Mouse (Mus musculus): Measurements from ENCODE around the gene Erf.

- no peak for TF ChIP-seq CTCF (IDR thresholded peaks at IDR 0.05; ENCODE audit: low read depth, low read length)
- no peak for TF ChIP-seq POLR2A (IDR thresholded peaks at IDR 0.05; ENCODE audit: extremely low read depth, insufficient read depth, low read length)
Measured at GRCm38 (mm10) chr7:25269545-25270271, 19.1 kb upstream of the Erf start.

Data from liver, adult 2 months (tissue).